Comparison of ENCODE assay signal across 30 mouse cellular contexts in the genomic region with DNA sequence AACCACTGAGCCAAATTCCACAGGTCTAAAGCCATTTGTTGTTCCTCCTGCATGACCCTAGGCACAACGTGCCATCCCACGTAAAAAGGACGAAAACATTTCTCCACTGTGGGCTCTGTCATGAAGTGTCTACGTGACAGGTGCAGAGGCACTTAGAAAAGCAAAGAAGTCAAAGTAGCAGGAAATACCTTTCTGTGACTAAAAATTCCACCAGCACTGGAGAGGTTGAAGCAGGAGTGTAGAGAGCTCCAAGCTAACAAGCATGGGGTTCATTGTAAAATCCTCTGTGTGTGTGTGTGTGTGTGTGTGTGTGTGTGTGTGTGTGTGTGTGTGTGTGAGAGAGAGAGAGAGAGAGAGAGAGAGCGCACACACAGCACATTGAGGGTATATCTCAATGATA. TPM values are rescaled to one million over a fixed set of nuclear protein-coding genes. Genes with fewer than 3 reads are reported as not detected.
"Had no signal": no experiment of that assay in that cellular context is flagged by ENCODE, and none has a peak within 500 bp of the region (broad histone marks: within the 10 kb centered on the region; RNA-seq: fewer than 3 reads in every experiment).

No protein-coding gene starts in this region.

- H3K27ac ChIP-seq: gastrocnemius, adult 2 months; heart, adult 2 months; heart, embryonic 13.5 days; heart, embryonic 15.5 days; hindbrain, embryonic 13.5 days; hindbrain, embryonic 15.5 days; hindbrain, postnatal 0 days; kidney, embryonic 15.5 days; kidney, postnatal 0 days; limb, embryonic 13.5 days; limb, embryonic 15.5 days had no signal

- H3K36me3 ChIP-seq: heart, embryonic 13.5 days; heart, embryonic 15.5 days; hindbrain, embryonic 13.5 days; hindbrain, embryonic 15.5 days; kidney, embryonic 15.5 days; limb, embryonic 13.5 days; limb, embryonic 15.5 days had no signal

- H3K4me3 ChIP-seq: gastrocnemius, adult 2 months; heart, adult 2 months; heart, embryonic 13.5 days; heart, embryonic 15.5 days; hindbrain, embryonic 13.5 days; hindbrain, embryonic 15.5 days; kidney, embryonic 15.5 days; limb, embryonic 13.5 days; limb, embryonic 15.5 days had no signal

- H3K9ac ChIP-seq: heart, embryonic 13.5 days; heart, embryonic 15.5 days; hindbrain, embryonic 13.5 days; hindbrain, embryonic 15.5 days; kidney, embryonic 15.5 days; limb, embryonic 13.5 days; limb, embryonic 15.5 days had no signal

- H3K4me1 ChIP-seq: heart, embryonic 13.5 days; heart, embryonic 15.5 days; hindbrain, embryonic 15.5 days; kidney, embryonic 15.5 days; limb, embryonic 13.5 days; limb, embryonic 15.5 days had no signal

- H3K4me2 ChIP-seq: heart, embryonic 11.5 days; heart, embryonic 13.5 days; heart, embryonic 15.5 days; hindbrain, embryonic 13.5 days; hindbrain, embryonic 15.5 days; kidney, embryonic 15.5 days; limb, embryonic 13.5 days; limb, embryonic 15.5 days had no signal

- H3K9me3 ChIP-seq: heart, embryonic 13.5 days; heart, embryonic 15.5 days; hindbrain, embryonic 13.5 days; hindbrain, embryonic 15.5 days; kidney, embryonic 15.5 days; limb, embryonic 13.5 days; limb, embryonic 15.5 days had no signal

- ATAC-seq: hindbrain, postnatal 0 days; intestine, embryonic 16.5 days had no signal

- DNase-seq: gastrocnemius, adult 2 months; gastrocnemius, postnatal 10 days; gastrocnemius, postnatal 25 days; heart, adult 11 months; heart, adult 2 months; heart, postnatal 14 days; heart, postnatal 36 days; kidney, adult 11 months; kidney, adult 2 months; kidney, adult 9 months; kidney, postnatal 14 days; kidney, postnatal 36 days; layer of hippocampus, adult 9-11 months; layer of hippocampus, postnatal 36 days; left cerebral cortex, postnatal 4 days had no signal

RNA-seq across cellular contexts. Expression of gene Kdelr3, which starts 36.4 kb away (rescaled TPM):
- total RNA-seq: hematopoietic stem cell, adult 5-6 weeks had no signal

RNA-seq across cellular contexts. Expression of gene Kcnj4, which starts 47.5 kb away (rescaled TPM):
- total RNA-seq: gastrocnemius, postnatal 25 days; hematopoietic stem cell, adult 5-6 weeks had no signal
- polyA plus RNA-seq: gonadal fat pad, adult 2 months; heart, embryonic 11.5 days; hindbrain, embryonic 11.5 days; hindbrain, embryonic 13.5 days; hindbrain, embryonic 15.5 days; hindbrain, postnatal 0 days; intestine, embryonic 16.5 days; limb, embryonic 11.5 days; limb, embryonic 13.5 days; limb, embryonic 15.5 days had no signal

RNA-seq across cellular contexts. Expression of gene Dmc1, which starts 52.3 kb away (rescaled TPM):
- total RNA-seq: gastrocnemius, adult 2 months; gastrocnemius, postnatal 25 days; heart, adult 2 months; heart, postnatal 36 days had no signal
- polyA plus RNA-seq: kidney, adult 2 months had no signal
